Mouse (Mus musculus): ENCODE measurements at regions not wholly inside any gene's neighbourhood (a gene's known extent, or its start where the extent isn't known, plus 50 kb on each side); places are given as distances from the start of the nearest gene placed in this dataset.
"Not testable (repeated sequence)": the region's sequence is repeated elsewhere in the genome, so short reads cannot be mapped to it uniquely, and the experiment has no call there.

GRCm38 (mm10) chr14:45815598-45815997, 157.7 kb upstream of the Ddhd1 start:
- Histone ChIP-seq H3K4me1 (ENCODE audit: control insufficient read depth, low read depth, low read length) (no peaks in the 10 kb centered on the region), H3K9me3 (replicated peaks; ENCODE audit: control insufficient read depth, low read length) (no peaks in the 10 kb centered on the region), H3K36me3 (ENCODE audit: control insufficient read depth, insufficient read depth) (no peaks in the 10 kb centered on the region), H3K9ac (ENCODE audit: low read depth, low read length) (no peak overlapping the region), H3K27ac (ENCODE audit: low read length) (no peak overlapping the region), H3K4me3 (ENCODE audit: low read depth, low read length) (no peak overlapping the region), H3K27me3 (ENCODE audit: control insufficient read depth, insufficient read depth, low read depth, low read length) (no peaks in the 10 kb centered on the region), H3K4me2 (ENCODE audit: low read depth, low read length) (no peak overlapping the region)
- 61% methylated on average over 2 of the region's 2 CpGs for WGBS (ENCODE audit: insufficient replicate concordance)
- no peak for ATAC-seq (ENCODE audit: low read depth)

GRCm38 (mm10) chr14:45816611-45817010, 158.7 kb upstream of the Ddhd1 start:
- not testable (repeated sequence) for H3K36me3 ChIP-seq (ENCODE audit: control insufficient read depth, insufficient read depth); H3K9ac ChIP-seq (ENCODE audit: low read depth, low read length); H3K4me1 ChIP-seq (ENCODE audit: control insufficient read depth, low read depth, low read length); H3K9me3 ChIP-seq (replicated peaks; ENCODE audit: control insufficient read depth, low read length); H3K4me2 ChIP-seq (ENCODE audit: low read depth, low read length); ATAC-seq (ENCODE audit: low read depth); H3K4me3 ChIP-seq (ENCODE audit: low read depth, low read length); H3K27ac ChIP-seq (ENCODE audit: low read length); H3K27me3 ChIP-seq (ENCODE audit: control insufficient read depth, insufficient read depth, low read depth, low read length)
- WGBS (ENCODE audit: insufficient replicate concordance) = 74% methylated on average over 17 of the region's 17 CpGs

- Histone ChIP-seq H3K9ac (ENCODE audit: low read depth, low read length) (no peak overlapping the region), H3K4me2 (ENCODE audit: low read depth, low read length) (no peak overlapping the region), H3K4me3 (ENCODE audit: low read depth, low read length) (no peak overlapping the region), H3K27me3 (ENCODE audit: control insufficient read depth, insufficient read depth, low read depth, low read length) (no peaks in the 10 kb centered on the region), H3K9me3 (replicated peaks; ENCODE audit: control insufficient read depth, low read length) (no peaks in the 10 kb centered on the region), H3K36me3 (ENCODE audit: control insufficient read depth, insufficient read depth) (no peaks in the 10 kb centered on the region), H3K4me1 (ENCODE audit: control insufficient read depth, low read depth, low read length) (no peaks in the 10 kb centered on the region), H3K27ac (ENCODE audit: low read length) (no peak overlapping the region)
- no peak for ATAC-seq (ENCODE audit: low read depth)
- 52% methylated on average over 3 of the region's 3 CpGs for WGBS (ENCODE audit: insufficient replicate concordance)
Observed at GRCm38 (mm10) chr14:45817756-45818155, 159.8 kb upstream of the Ddhd1 start.

- no peak overlapping the region for H3K9ac ChIP-seq (ENCODE audit: low read depth, low read length)
- no peaks in the 10 kb centered on the region for H3K9me3 ChIP-seq (replicated peaks; ENCODE audit: control insufficient read depth, low read length)
- H3K27ac ChIP-seq (ENCODE audit: low read length) = no peak overlapping the region
- no peak for ATAC-seq (ENCODE audit: low read depth)
- H3K36me3 ChIP-seq (ENCODE audit: control insufficient read depth, insufficient read depth) = no peaks in the 10 kb centered on the region
- 63% methylated on average over 2 of the region's 2 CpGs for WGBS (ENCODE audit: insufficient replicate concordance)
- H3K4me1 ChIP-seq (ENCODE audit: control insufficient read depth, low read depth, low read length) = no peaks in the 10 kb centered on the region
- no peak overlapping the region for H3K4me2 ChIP-seq (ENCODE audit: low read depth, low read length)
- H3K27me3 ChIP-seq (ENCODE audit: control insufficient read depth, insufficient read depth, low read depth, low read length) = no peaks in the 10 kb centered on the region
- H3K4me3 ChIP-seq (ENCODE audit: low read depth, low read length) = no peak overlapping the region
Observed at GRCm38 (mm10) chr14:45824601-45825000, 166.7 kb upstream of the Ddhd1 start.

- WGBS (ENCODE audit: insufficient replicate concordance) = 52% methylated on average over 3 of the region's 3 CpGs
- no peak overlapping the region for H3K27ac ChIP-seq (ENCODE audit: low read length)
- no peaks in the 10 kb centered on the region for H3K4me1 ChIP-seq (ENCODE audit: control insufficient read depth, low read depth, low read length)
Observed at GRCm38 (mm10) chr14:45826023-45826422, 168.1 kb upstream of the Ddhd1 start.

GRCm38 (mm10) chr14:45827096-45827495, 169.2 kb upstream of the Ddhd1 start:
- Histone ChIP-seq H3K36me3 (ENCODE audit: control insufficient read depth, insufficient read depth) (no peaks in the 10 kb centered on the region), H3K4me2 (ENCODE audit: low read depth, low read length) (no peak overlapping the region), H3K27me3 (ENCODE audit: control insufficient read depth, insufficient read depth, low read depth, low read length) (no peaks in the 10 kb centered on the region), H3K4me1 (ENCODE audit: control insufficient read depth, low read depth, low read length) (no peaks in the 10 kb centered on the region), H3K27ac (ENCODE audit: low read length) (no peak overlapping the region), H3K9ac (ENCODE audit: low read depth, low read length) (no peak overlapping the region), H3K4me3 (ENCODE audit: low read depth, low read length) (no peak overlapping the region), H3K9me3 (replicated peaks; ENCODE audit: control insufficient read depth, low read length) (no peaks in the 10 kb centered on the region)
- 40% methylated on average over 1 of the region's 1 CpGs for WGBS (ENCODE audit: insufficient replicate concordance)
- ATAC-seq (ENCODE audit: low read depth) = no peak

More at GRCm38 (mm10) chr14:45826023-45826422, 168.1 kb upstream of the Ddhd1 start:
- Histone ChIP-seq H3K9me3 (replicated peaks; ENCODE audit: control insufficient read depth, low read length) (no peaks in the 10 kb centered on the region), H3K9ac (ENCODE audit: low read depth, low read length) (no peak overlapping the region), H3K36me3 (ENCODE audit: control insufficient read depth, insufficient read depth) (no peaks in the 10 kb centered on the region), H3K4me3 (ENCODE audit: low read depth, low read length) (no peak overlapping the region), H3K4me2 (ENCODE audit: low read depth, low read length) (no peak overlapping the region), H3K27me3 (ENCODE audit: control insufficient read depth, insufficient read depth, low read depth, low read length) (no peaks in the 10 kb centered on the region)
- no peak for ATAC-seq (ENCODE audit: low read depth)

- no peak overlapping the region for H3K9ac ChIP-seq (ENCODE audit: low read depth, low read length)
- no peaks in the 10 kb centered on the region for H3K36me3 ChIP-seq (ENCODE audit: control insufficient read depth, insufficient read depth)
- WGBS (ENCODE audit: insufficient replicate concordance) = 65% methylated on average over 5 of the region's 5 CpGs
- no peaks in the 10 kb centered on the region for H3K9me3 ChIP-seq (replicated peaks; ENCODE audit: control insufficient read depth, low read length)
- no peak overlapping the region for H3K4me2 ChIP-seq (ENCODE audit: low read depth, low read length)
- H3K27ac ChIP-seq (ENCODE audit: low read length) = no peak overlapping the region
- ATAC-seq (ENCODE audit: low read depth) = no peak
- H3K27me3 ChIP-seq (ENCODE audit: control insufficient read depth, insufficient read depth, low read depth, low read length) = no peaks in the 10 kb centered on the region
- H3K4me1 ChIP-seq (ENCODE audit: control insufficient read depth, low read depth, low read length) = no peaks in the 10 kb centered on the region
- no peak overlapping the region for H3K4me3 ChIP-seq (ENCODE audit: low read depth, low read length)
Observed at GRCm38 (mm10) chr14:45830457-45830856, 172.5 kb upstream of the Ddhd1 start.

GRCm38 (mm10) chr14:45837039-45837438, 179.1 kb upstream of the Ddhd1 start:
- no peaks in the 10 kb centered on the region for H3K27me3 ChIP-seq (ENCODE audit: control insufficient read depth, insufficient read depth, low read depth, low read length)
- no peaks in the 10 kb centered on the region for H3K9me3 ChIP-seq (replicated peaks; ENCODE audit: control insufficient read depth, low read length)
- no peak overlapping the region for H3K4me3 ChIP-seq (ENCODE audit: low read depth, low read length)
- ATAC-seq (ENCODE audit: low read depth) = no peak
- no peak overlapping the region for H3K9ac ChIP-seq (ENCODE audit: low read depth, low read length)
- H3K4me2 ChIP-seq (ENCODE audit: low read depth, low read length) = no peak overlapping the region
- H3K4me1 ChIP-seq (ENCODE audit: control insufficient read depth, low read depth, low read length) = no peaks in the 10 kb centered on the region
- H3K27ac ChIP-seq (ENCODE audit: low read length) = no peak overlapping the region
- 73% methylated on average over 11 of the region's 11 CpGs for WGBS (ENCODE audit: insufficient replicate concordance)
- no peaks in the 10 kb centered on the region for H3K36me3 ChIP-seq (ENCODE audit: control insufficient read depth, insufficient read depth)

GRCm38 (mm10) chr14:45843829-45844228, 185.9 kb upstream of the Ddhd1 start:
- Histone ChIP-seq H3K4me2 (ENCODE audit: low read depth, low read length) (no peak overlapping the region), H3K9me3 (replicated peaks; ENCODE audit: control insufficient read depth, low read length) (no peaks in the 10 kb centered on the region), H3K27me3 (ENCODE audit: control insufficient read depth, insufficient read depth, low read depth, low read length) (no peaks in the 10 kb centered on the region), H3K4me3 (ENCODE audit: low read depth, low read length) (no peak overlapping the region), H3K27ac (ENCODE audit: low read length) (no peak overlapping the region), H3K9ac (ENCODE audit: low read depth, low read length) (no peak overlapping the region), H3K4me1 (ENCODE audit: control insufficient read depth, low read depth, low read length) (no peaks in the 10 kb centered on the region), H3K36me3 (ENCODE audit: control insufficient read depth, insufficient read depth) (no peaks in the 10 kb centered on the region)
- 75% methylated on average over 1 of the region's 1 CpGs for WGBS (ENCODE audit: insufficient replicate concordance)
- ATAC-seq (ENCODE audit: low read depth) = no peak

GRCm38 (mm10) chr14:45850588-45850987, 192.6 kb upstream of the Ddhd1 start:
- H3K36me3 ChIP-seq (ENCODE audit: control insufficient read depth, insufficient read depth) = no peaks in the 10 kb centered on the region
- no peak overlapping the region for H3K9ac ChIP-seq (ENCODE audit: low read depth, low read length)
- 52% methylated on average over 8 of the region's 8 CpGs for WGBS (ENCODE audit: insufficient replicate concordance)
- H3K4me2 ChIP-seq (ENCODE audit: low read depth, low read length) = no peak overlapping the region
- no peak overlapping the region for H3K27ac ChIP-seq (ENCODE audit: low read length)
- no peaks in the 10 kb centered on the region for H3K9me3 ChIP-seq (replicated peaks; ENCODE audit: control insufficient read depth, low read length)
- no peak for ATAC-seq (ENCODE audit: low read depth)
- no peaks in the 10 kb centered on the region for H3K4me1 ChIP-seq (ENCODE audit: control insufficient read depth, low read depth, low read length)
- no peaks in the 10 kb centered on the region for H3K27me3 ChIP-seq (ENCODE audit: control insufficient read depth, insufficient read depth, low read depth, low read length)
- no peak overlapping the region for H3K4me3 ChIP-seq (ENCODE audit: low read depth, low read length)

Measured in liver, embryonic 16.5 days (tissue).